Mouse (Mus musculus) megakaryocyte-erythroid progenitor cell, adult 5-6 weeks (primary cell): Measurements from ENCODE around the gene Klhdc4. TPM values are rescaled to one million over a fixed set of nuclear protein-coding genes. Genes with fewer than 3 reads are reported as not detected.
A peak's percentile ranks its signal among the peaks of the same experiment; 100 is the strongest.

Experiments
- ATAC-seq: replicated peaks from 2 replicates; pipeline ENCODE4 v1.8.0; 2016; ENCODE audit warnings: mild to moderate bottlenecking, inconsistent platforms; ENCODE audit not compliant: severe bottlenecking, poor library complexity, low FRiP score, low TSS enrichment
- total RNA-seq, 2 experiments: library from RNA; stranded (forward) in 1 of 2; stranded (reverse) in 1 of 2; fragments of 200-1000, 215-1000 nt in 1 of 2; fragments of >200 nt in 1 of 2; fragmentation: Nextera tagmentation in 1 of 2; gene quantifications; 2 replicates each; pipeline ENCODE4 v1.2.3; 2014 to 2017

Klhdc4 gene
- total RNA-seq, 2 experiments from 2014 or later = 42.6 to 45.6 TPM

DNA sequence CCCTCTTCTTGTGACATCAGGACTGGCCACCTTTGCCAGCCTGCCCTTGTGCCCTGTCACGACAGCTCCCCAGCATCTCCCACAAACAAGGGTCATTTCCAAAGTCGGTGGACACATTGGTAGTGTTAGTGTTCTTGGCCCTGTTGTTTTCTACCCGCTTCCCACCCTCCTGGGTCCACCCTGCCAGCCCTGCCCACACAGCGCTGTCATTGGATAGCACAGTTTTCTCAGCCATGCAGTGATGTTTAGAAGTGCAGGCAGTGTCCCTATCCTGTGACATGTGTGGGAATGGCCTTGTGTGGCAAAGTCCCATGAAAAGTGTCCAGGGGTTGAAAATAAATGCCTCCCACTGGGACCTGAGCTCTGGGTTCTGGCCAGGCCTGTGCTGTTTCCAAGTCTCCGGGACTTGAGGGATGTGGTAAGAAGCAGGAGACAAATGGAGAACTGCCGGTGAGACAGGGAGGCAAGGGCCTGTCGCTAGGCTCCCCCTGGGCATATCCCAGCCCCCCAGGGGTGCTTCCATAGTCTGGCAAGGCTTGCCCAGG, 63.7 kb downstream of the Klhdc4 start:
- ATAC-seq = no peak

GRCm38 (mm10) chr8:121763700-121764013, 65.7 kb downstream of the Klhdc4 start:
- ATAC-seq = no peak

DNA sequence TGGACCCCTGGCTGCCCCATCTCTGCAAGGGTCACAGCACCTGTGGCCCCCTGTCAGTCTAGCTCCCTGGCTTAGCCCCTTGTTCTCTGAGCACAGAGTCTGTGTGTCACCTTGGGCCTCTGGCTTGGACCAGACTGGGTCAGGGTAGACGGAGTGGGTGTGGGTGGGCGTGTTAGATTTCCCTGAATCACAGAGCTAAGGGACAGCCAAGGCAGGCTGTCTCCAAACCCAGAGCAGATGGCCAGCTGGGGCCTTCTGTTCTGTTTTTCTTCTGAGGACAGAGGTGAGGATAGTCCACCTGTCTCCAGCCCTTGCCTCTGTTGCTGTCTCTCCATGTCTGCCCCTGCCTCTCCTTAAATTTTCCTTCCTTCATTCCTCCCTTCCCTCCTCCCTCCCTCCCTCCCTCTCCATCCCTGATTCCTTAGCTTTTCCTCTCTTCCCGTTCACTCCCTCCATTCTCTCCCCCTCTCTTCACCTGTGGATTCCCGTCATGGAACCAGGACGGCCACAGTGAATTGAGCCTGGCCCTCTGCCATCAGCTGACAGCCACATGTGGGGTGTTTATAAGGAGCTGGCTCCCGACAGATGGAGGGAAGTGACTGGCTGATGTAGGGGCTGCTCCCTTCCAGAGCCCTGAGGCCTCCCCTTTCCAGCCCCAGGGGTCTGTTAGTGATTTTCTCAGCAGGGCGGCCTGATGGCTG, 66.2 kb downstream of the Klhdc4 start:
- no peak for ATAC-seq

GRCm38 (mm10) chr8:121761480-121761879, 67.9 kb downstream of the Klhdc4 start:
- peak; percentile 75 for ATAC-seq

GRCm38 (mm10) chr8:121760484-121760883, 68.9 kb downstream of the Klhdc4 start:
- ATAC-seq = no peak

DNA sequence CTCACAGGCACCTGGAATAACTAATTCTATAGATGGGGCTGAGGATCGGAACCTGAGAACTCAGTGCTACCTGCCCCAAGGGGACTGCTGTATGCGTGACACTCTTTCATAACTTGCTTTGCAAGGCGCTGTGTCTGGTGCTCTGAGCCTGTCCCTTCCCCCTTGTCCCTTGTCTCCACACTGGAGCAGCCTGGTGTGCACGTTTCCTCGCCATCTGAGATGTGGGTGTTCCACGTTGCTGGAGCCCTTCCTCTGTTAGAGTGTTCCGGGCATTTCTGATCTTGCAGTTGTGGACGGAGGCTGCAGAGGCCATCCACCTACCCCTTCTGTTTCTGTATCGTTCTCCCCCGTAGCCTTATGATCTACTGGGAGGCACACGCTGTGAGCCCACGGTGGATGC, 70.9 kb downstream of the Klhdc4 start:
- ATAC-seq = no peak

GRCm38 (mm10) chr8:121751407-121751806, 78.0 kb downstream of the Klhdc4 start:
- peak; percentile 45 for ATAC-seq

DNA sequence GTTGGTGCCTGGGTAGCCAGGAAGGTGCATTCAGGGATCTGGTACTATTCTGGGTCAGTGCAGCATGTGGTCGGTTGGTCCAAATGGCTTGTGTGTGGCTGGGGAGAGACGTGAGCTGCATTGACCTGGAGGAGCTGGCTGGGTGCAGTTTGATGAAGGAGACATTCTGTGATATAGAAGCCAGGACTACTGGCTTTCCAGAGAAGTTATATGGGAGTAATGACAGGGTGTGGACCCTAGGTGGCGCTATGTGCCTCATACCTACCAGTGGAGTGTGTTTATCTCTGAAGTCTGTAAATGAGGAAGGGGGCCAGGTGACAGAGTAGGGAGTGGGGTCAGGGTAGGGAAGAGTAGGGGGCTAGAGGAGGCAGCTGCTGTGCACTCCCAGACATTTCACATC, 78.9 kb downstream of the Klhdc4 start:
- no peak for ATAC-seq

DNA sequence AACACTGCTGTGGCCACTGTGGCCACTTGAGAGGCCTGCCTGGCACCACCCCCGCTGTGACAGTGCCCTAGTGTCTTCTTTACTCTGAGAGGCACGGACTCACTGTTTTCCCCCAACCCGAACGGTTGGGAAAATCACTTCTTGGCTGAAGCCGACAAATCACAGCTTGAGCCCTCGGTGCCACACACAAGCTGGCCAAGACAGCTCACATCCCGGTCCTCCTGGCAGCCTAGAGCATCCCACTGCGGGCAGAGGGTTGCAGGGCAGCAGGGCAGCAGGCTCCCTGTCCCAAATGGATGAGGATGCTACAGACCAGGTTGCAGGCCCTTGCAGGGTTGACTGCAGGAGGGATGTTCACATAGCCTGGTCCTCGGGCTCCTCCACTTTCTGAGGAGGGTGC, 79.9 kb downstream of the Klhdc4 start:
- no peak for ATAC-seq

Other genes starting within 250 kb of the Klhdc4 start
- 59.8 and 72.6 TPM in 2 replicates for gene Map1lc3b, start 239.2 kb downstream of the Klhdc4 start, total RNA-seq (2014; fragmentation: Nextera tagmentation)
- 49.2 and 80.3 TPM in 2 replicates for gene Map1lc3b, start 239.2 kb downstream of the Klhdc4 start, total RNA-seq (2017)
- gene Zcchc14, start 176.7 kb downstream of the Klhdc4 start, total RNA-seq (2014; fragmentation: Nextera tagmentation) = not detected in 2 replicates
- 0.08 TPM in 1 of 2 replicates, not detected in the other for gene Zcchc14, start 176.7 kb downstream of the Klhdc4 start, total RNA-seq (2017)
- gene Jph3, start 99.9 kb downstream of the Klhdc4 start, total RNA-seq (2014; fragmentation: Nextera tagmentation) = not detected in 2 replicates
- 0.04 and 0.14 TPM in 2 replicates for gene Jph3, start 99.9 kb downstream of the Klhdc4 start, total RNA-seq (2017)
- gene Slc7a5, start 78.1 kb upstream of the Klhdc4 start, total RNA-seq (2014; fragmentation: Nextera tagmentation) = 78.1 and 90.0 TPM in 2 replicates
- gene Slc7a5, start 78.1 kb upstream of the Klhdc4 start, total RNA-seq (2017) = 23.6 and 43.1 TPM in 2 replicates
- gene Car5a, start 115.3 kb upstream of the Klhdc4 start, total RNA-seq (2014; fragmentation: Nextera tagmentation) = not detected in 2 replicates
- not detected in 2 replicates for gene Car5a, start 115.3 kb upstream of the Klhdc4 start, total RNA-seq (2017)
- gene Banp, start 120.2 kb upstream of the Klhdc4 start, total RNA-seq (2014; fragmentation: Nextera tagmentation) = 18.4 and 22.9 TPM in 2 replicates
- 10.8 and 17.3 TPM in 2 replicates for gene Banp, start 120.2 kb upstream of the Klhdc4 start, total RNA-seq (2017)